Mouse (Mus musculus) spleen, adult 2 months (tissue): ENCODE results near the gene Ehmt2. TPM values are rescaled to one million over a fixed set of nuclear protein-coding genes. Genes with fewer than 3 reads are reported as not detected.
A peak's percentile ranks its signal among the peaks of the same experiment; 100 is the strongest.

ENCODE experiments used
- DNase-seq, 2 experiments: peaks; one replicate each; pipeline versions ENCODE4 v3.0.0 to v3.0.0-alpha.2; 2012 to 2021; ENCODE audit warnings: low spot score in 2 of 2, low read depth in 1 of 2
- H3K27ac ChIP-seq: fragments of 200-500 bp; 2 replicates; pipeline ENCODE4 v1.5.1; 2012; ENCODE audit warnings: low read length, inconsistent platforms; ENCODE audit not compliant: insufficient read depth
- H3K27me3 ChIP-seq: fragments of 200-500 bp; 2 replicates; pipeline ENCODE4 v1.6.1; 2012; ENCODE audit warnings: mild to moderate bottlenecking, moderate library complexity, low read length, inconsistent platforms; ENCODE audit not compliant: control insufficient read depth, insufficient read depth
- H3K36me3 ChIP-seq: fragments of 200-500 bp; 2 replicates; pipeline ENCODE4 v1.6.1; 2012; ENCODE audit warnings: mild to moderate bottlenecking, low read length, inconsistent platforms; ENCODE audit not compliant: control insufficient read depth, insufficient read depth
- H3K4me1 ChIP-seq: fragments of 200-500 bp; 2 replicates; pipeline ENCODE4 v1.6.1; 2011; ENCODE audit warnings: inconsistent platforms; ENCODE audit not compliant: control insufficient read depth, insufficient read depth, insufficient read length
- H3K4me3 ChIP-seq: fragments of 200-500 bp; 2 replicates; pipeline ENCODE4 v1.5.1; 2011; ENCODE audit warnings: mild to moderate bottlenecking, inconsistent platforms; ENCODE audit not compliant: insufficient read depth, insufficient read length; ENCODE audit errors: extremely low read depth
- CTCF ChIP-seq: fragments of 200-500 bp; IDR thresholded peaks from 2 replicates; pipeline ENCODE4 v1.5.1; 2011; ENCODE audit warnings: mild to moderate bottlenecking, inconsistent platforms; ENCODE audit not compliant: insufficient read depth, insufficient read length, insufficient replicate concordance; ENCODE audit errors: extremely low read depth
- POLR2A ChIP-seq: fragments of 200-500 bp; IDR thresholded peaks from 2 replicates; pipeline ENCODE4 v1.6.1; 2011; ENCODE audit warnings: low read depth, low read length, inconsistent platforms
- WGBS: fragments of 180-500 bp; shearing (Covaris S2); methylation state at CpG from one replicate; pipeline ENCODE4 v1.1.7; 2018; 5-methylcytosine and 5-hydroxymethylcytosine counted together
- polyA plus RNA-seq: library from polyadenylated mRNA; depleted of rRNA; stranded (reverse); fragments of >200 nt; gene quantifications from 2 replicates; pipeline ENCODE4 v1.2.3, GENCODE M21; 2012

The Ehmt2 gene
- polyA plus RNA-seq, 1 experiment, result 200 TPM

DNA sequence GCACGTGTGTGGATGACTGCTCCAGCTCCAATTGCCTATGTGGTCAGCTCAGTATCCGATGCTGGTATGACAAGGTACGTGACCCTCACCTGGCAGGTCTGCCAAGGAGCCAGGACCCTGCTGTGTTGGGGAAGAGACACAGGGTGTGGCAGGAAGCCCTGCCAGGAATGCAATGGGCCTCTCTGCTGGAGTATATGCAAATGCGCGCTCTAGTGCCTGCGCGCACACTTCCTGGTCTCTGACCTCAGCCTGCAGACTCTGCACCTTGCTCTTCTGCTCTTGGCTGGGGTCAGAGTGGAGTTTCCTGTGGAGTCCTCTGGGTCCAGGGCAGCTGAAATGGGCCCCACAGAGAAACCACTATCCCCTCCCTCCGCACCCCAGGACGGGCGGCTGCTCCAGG lies 12.7 kb downstream of the Ehmt2 start:
- TF ChIP-seq CTCF, result no peak
- TF ChIP-seq POLR2A, result no peak
- Histone ChIP-seq H3K36me3 (peaks cover 51% of the 10 kb centered on the region), H3K27me3 (no peaks in the 10 kb centered on the region), H3K4me3 (no peak overlapping the region), H3K4me1 (peaks cover 3% of the 10 kb centered on the region; the same call in 1 of the 2 replicates), H3K27ac (0 out of 2 replicates have a peak overlapping the region, but pooled peaks have one; percentile 6)
- DNase-seq, result no peak
- WGBS, result 73% methylated on average over 10 of the region's 10 CpGs

DNA sequence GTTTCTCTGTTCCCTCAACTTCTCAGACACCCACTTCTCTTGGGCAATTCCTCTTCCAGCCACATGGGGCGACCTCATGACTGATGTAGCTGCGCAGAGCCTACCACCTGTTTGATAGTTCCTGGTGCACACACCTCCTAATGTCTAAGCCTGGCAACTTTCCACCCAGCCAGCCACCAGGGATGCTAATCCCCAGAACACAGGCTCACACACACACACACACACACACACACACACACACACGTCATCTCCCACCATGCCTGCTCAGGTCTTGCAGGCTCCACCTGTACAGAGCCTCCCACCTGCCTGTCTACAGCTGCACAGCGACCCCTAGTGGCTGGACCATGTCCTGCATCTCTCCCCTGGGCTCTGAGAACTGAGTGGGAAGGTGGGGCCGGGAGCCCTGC lies 13.7 kb downstream of the Ehmt2 start:
- 48% methylated on average over 5 of the region's 5 CpGs for WGBS
- no peak overlapping the region for H3K27ac ChIP-seq
- H3K27me3 ChIP-seq, result no peaks in the 10 kb centered on the region
- TF ChIP-seq CTCF (peak; percentile 98), POLR2A (no peak)
- H3K36me3 ChIP-seq, result peaks cover 42% of the 10 kb centered on the region
- DNase-seq, result peak; percentile 74 to 81
- H3K4me1 ChIP-seq, result peaks cover 3% of the 10 kb centered on the region; the same call in 1 of the 2 replicates
- no peak overlapping the region for H3K4me3 ChIP-seq

DNA sequence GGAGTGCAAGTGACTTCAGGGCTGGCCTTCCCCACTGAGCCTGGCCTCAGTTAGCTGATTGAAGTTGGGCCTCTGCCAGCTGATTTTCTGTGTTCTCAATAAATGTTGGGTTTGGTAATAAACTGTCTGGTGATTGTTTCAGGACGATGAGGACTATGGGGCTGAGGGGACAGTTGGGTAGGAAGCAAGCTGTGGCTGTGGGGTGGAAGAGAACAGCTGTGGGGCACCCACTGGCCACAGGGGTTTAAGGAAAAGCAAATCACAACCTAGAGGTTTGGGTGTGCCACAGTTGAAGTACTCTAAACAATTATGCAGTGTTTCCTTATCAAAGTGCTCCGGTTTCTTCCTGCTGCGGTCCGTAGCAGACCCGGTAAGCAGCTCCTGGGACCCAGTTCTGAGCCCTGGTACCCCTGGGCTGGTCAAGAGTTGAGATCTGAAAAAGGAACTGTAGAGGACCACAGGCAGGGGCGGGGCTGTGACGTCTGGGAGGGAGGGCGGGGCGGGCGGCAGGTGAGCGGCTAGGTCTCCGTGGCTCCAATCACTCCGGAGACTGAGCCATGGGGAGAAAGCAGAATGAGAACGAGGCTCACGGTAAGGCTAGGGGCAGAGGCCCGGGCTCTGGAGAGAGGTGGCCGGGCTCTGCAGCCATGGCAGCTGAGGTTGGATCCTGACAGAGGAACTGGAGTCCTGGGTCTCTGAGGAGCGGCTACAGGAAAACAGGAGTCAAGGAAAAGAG lies 15.8 kb downstream of the Ehmt2 start, which contains the start of gene Slc44a4:
TSS of gene Slc44a4 (plus strand) at position 537 of the 736 bp plus-strand sequence.
- no peak for TF ChIP-seq POLR2A
- no peak for TF ChIP-seq CTCF
- Histone ChIP-seq H3K36me3 (peaks cover 22% of the 10 kb centered on the region), H3K4me1 (peaks cover 3% of the 10 kb centered on the region; the same call in 1 of the 2 replicates), H3K27ac (no peak within 1 kb of the TSS), H3K27me3 (no peaks in the 10 kb centered on the region), H3K4me3 (no peak within 1 kb of the TSS)
- DNase-seq, result no peak
- 71% methylated on average over 18 of the region's 18 CpGs for WGBS

GRCm38 (mm10) chr17:34915410-34915831 lies 17.2 kb downstream of the Ehmt2 start:
- DNase-seq, result no peak
- WGBS, result 21% methylated on average over 11 of the region's 11 CpGs

DNA sequence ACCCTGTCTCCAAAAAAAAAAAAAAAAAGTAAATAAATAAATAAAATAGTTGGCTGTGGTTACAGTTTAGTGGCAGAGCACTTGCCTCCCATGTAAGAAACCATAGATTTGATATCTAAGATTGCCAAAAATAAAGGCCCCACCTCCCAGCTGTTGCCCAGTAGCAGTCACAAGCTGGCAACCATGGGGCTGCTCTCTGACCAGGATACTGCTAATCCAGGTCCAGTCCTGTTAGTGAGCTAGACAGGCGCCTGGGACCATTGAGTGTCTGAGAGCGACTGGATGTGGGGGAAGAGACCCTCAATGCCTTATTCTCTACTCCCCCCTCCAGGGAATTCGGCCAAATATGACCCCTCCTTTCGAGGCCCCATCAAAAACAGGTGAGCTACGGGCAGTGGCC lies 18.0 kb downstream of the Ehmt2 start:
- no peak for DNase-seq
- H3K36me3 ChIP-seq, result peaks cover 6% of the 10 kb centered on the region
- no peak overlapping the region for H3K4me3 ChIP-seq
- peaks cover 3% of the 10 kb centered on the region; the same call in 1 of the 2 replicates for H3K4me1 ChIP-seq
- H3K27me3 ChIP-seq, result no peaks in the 10 kb centered on the region
- 83% methylated on average over 5 of the region's 5 CpGs for WGBS
- no peak for TF ChIP-seq POLR2A
- TF ChIP-seq CTCF, result no peak
- no peak overlapping the region for H3K27ac ChIP-seq

More at GRCm38 (mm10) chr17:34915410-34915831, 17.2 kb downstream of the Ehmt2 start:
- Histone ChIP-seq H3K27me3 (no peaks in the 10 kb centered on the region), H3K36me3 (peaks cover 15% of the 10 kb centered on the region), H3K4me1 (peaks cover 3% of the 10 kb centered on the region; the same call in 1 of the 2 replicates), H3K4me3 (no peak overlapping the region), H3K27ac (no peak overlapping the region)
- TF ChIP-seq CTCF (0 out of 2 replicates have a peak, but pooled peaks have one; percentile 4), POLR2A (no peak)

GRCm38 (mm10) chr17:34917188-34917587 lies 18.9 kb downstream of the Ehmt2 start:
- TF ChIP-seq POLR2A, result no peak
- TF ChIP-seq CTCF, result no peak

DNA sequence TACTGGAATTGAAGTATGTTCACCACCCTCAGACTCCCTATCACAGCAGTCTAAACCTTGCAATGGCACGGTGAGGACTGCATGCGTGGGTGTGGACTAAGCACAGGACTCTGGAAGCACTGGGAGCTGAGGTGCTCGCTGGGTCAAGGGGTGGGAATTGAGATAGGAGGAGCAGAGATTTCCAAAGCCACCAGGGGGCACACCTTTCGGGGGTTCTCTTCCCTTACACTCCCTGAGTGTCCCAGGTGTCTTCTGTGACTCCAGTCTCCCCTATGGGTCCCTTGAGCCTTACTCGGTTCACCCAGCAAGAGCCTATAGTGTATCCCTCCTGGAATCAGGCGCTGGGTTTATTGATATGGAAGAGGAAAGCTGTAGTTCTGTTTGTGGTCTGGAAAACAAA lies 24.7 kb downstream of the Ehmt2 start:
- no peaks in the 10 kb centered on the region for H3K4me1 ChIP-seq
- no peak overlapping the region for H3K27ac ChIP-seq
- no peaks in the 10 kb centered on the region for H3K36me3 ChIP-seq
- DNase-seq, result no peak
- no peak overlapping the region for H3K4me3 ChIP-seq
- H3K27me3 ChIP-seq, result no peaks in the 10 kb centered on the region
- 68% methylated on average over 6 of the region's 6 CpGs for WGBS
- TF ChIP-seq CTCF, result no peak
- TF ChIP-seq POLR2A, result no peak

More at GRCm38 (mm10) chr17:34917188-34917587, 18.9 kb downstream of the Ehmt2 start:
- no peak for DNase-seq
- Histone ChIP-seq H3K4me3 (no peak overlapping the region), H3K4me1 (peaks cover 3% of the 10 kb centered on the region; the same call in 1 of the 2 replicates), H3K36me3 (peaks cover 5% of the 10 kb centered on the region), H3K27ac (no peak overlapping the region), H3K27me3 (no peaks in the 10 kb centered on the region)
- 79% methylated on average over 9 of the region's 9 CpGs for WGBS
